Mouse (Mus musculus) layer of hippocampus, adult 9-11 months (tissue): ENCODE data around the gene Rph3a.
A peak's percentile ranks its signal among the peaks of the same experiment; 100 is the strongest.

ENCODE experiments used
- DNase-seq: peaks from one replicate; pipeline ENCODE4 v3.0.0; 2022

Rph3a gene

GRCm38 (mm10) chr5:121009811-121010569 is at the start of gene Rph3a:
Rph3a (minus strand) TSS chr5:121010092.
- peak; percentile 47 for DNase-seq

DNA sequence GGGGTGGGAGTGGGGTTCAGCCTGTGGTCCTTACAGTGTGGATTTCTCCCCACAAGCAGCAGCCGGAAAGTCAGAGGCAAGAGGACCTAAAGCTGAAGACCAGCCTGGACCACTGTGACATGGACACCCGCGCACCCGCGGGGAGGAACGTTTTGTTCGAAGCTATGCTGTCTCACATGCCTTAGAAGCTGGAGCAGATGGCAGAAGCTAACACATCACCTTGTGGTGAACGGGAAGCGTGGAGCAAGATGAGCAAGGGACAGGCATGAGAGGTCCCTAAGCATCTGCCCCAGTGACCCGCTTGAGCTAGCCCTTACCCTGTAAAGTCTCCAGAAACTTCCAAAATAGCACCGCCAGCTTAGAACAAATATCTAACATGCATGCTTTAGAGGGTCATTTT is 48.4 kb upstream of the Rph3a start:
- DNase-seq: no peak

DNA sequence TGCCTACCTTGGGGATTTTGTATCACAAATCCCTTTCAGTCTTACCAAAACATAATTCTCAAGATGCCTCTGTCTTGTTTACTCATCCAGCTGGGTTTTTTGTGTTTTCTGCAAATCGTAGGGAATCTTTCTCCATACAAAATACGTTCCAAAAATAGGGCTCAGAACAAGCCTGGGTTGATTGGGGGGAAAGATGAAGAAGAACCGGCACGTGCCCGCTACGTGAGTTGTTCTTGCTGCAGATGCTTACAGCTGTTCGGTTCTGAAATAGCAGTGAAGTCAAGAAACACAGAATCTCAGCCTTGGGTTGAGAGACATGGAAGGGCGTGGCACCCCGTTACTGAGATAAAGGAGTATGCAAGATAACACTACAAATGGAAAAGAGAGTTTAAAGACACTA is 44.0 kb upstream of the Rph3a start:
- DNase-seq: peak; percentile 19

- no peak for DNase-seq
These were observed 31.9 kb upstream of the Rph3a start for GRCm38 (mm10) chr5:121041791-121042190.

DNA sequence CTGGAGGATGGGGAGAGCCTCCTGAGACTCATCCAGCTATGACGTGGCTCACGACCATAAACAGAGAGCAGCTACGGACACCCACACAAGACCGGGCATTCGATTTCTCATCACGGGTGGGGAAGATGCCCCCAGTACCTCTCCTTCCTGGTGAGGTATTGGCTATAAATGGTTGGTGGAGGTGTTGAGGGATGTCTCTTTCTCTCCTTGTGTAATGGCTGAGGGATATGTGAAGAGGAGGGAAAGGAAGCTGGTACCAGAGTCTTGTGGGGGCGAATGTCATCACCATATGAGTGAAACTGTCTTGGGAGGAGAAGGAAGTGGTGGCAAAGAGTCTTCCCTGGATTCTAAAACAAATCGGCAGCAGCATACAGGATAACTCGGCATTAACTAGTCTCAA is 29.6 kb upstream of the Rph3a start:
- DNase-seq: no peak

DNA sequence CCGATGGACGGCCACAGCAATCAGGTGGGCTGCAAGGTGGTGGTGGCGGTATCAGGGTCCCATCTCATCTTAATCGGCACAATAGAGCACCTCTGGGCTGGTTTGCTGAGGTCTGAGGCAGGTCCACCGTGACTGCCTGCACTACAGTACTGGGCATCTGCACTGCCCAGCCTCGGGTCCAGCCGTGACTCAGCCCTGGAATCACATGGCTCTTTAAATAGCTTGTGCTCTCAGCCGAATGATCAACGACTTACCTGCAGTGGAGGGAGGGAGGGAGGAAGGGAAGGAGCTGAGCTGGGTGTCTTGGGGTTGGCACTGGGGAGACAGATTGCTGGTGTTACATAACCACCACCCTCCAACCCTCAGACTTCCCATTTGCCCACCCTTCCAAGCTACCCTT is 20.3 kb upstream of the Rph3a start:
- DNase-seq: no peak

DNA sequence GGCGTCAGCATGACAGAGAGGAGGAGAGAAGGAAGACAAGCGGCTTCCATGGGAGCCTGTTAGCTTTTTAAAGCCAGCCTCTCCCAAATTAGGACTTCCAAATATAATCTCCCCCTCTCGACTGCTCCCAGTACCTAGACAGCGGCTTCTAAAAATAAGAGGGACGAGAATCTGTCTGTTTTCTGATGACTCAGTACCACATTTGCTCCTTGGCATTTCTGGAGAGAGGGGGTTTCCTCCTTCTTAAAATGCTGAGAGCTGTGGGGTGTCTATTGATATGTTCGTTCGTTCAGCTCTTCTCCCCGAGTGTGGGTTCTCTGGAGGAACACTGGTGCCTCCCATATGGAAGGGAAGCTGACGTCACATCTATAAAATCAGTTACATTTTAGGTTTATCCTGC is 9.6 kb upstream of the Rph3a start:
- no peak for DNase-seq

- no peak for DNase-seq
These were observed 7.8 kb upstream of the Rph3a start for GRCm38 (mm10) chr5:121017699-121018098.

DNA sequence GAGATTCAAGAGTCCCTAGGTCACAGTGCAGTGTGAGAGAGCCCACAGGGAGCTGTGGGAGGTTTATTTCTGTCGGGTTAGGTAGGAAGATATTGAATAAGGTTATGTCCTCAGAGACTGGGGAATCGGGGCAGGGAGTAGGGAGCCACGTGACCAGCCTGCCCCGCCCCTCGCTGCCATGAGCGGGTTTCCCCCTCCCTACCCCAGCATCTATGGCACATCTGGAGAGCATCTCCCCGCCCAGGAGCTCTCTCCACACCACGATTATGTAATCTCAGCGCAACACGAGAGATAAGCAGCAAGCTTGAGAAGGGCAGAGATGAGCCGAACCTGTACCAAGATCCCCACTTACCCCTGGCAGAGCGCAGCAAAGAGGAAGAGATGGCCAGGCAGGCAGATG is 6.5 kb upstream of the Rph3a start:
- DNase-seq: peak; percentile 27

GRCm38 (mm10) chr5:121014496-121014895 is 4.6 kb upstream of the Rph3a start:
- no peak for DNase-seq

GRCm38 (mm10) chr5:121011962-121012361 is 2.1 kb upstream of the Rph3a start:
- no peak for DNase-seq

- peak; percentile 71 for DNase-seq
These were observed 486 bp downstream of the Rph3a start for GRCm38 (mm10) chr5:121009406-121009805.

GRCm38 (mm10) chr5:121008411-121009239 is 1.3 kb downstream of the Rph3a start:
- peak; percentile 19 for DNase-seq

- no peak for DNase-seq
These were observed 2.3 kb downstream of the Rph3a start for GRCm38 (mm10) chr5:121007563-121007962.

GRCm38 (mm10) chr5:121007130-121007529 is 2.8 kb downstream of the Rph3a start:
- no peak for DNase-seq

GRCm38 (mm10) chr5:121006176-121006575 is 3.7 kb downstream of the Rph3a start:
- DNase-seq: no peak

DNA sequence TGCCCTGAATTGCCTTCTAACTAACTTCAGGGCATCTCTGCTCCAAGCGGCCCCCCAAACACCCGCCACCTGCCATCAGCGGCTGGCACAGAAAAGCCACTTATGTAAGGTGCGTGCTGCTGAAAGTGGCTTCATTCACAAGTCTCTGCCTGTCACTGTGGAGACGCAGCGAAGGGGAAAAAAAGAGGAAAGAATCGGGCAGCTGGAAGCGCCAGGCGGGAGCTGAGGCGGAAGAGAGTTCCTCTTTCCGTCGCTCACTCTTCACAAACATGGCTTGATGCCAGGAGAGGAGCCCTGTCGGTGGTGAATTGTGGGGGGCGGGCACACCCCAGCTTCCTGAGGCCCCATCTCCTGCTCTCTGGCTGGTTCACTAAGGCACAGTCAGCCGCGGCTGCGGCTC is 6.1 kb downstream of the Rph3a start:
- DNase-seq: peak; percentile 51

GRCm38 (mm10) chr5:120999573-120999972 is 10.3 kb downstream of the Rph3a start:
- DNase-seq: no peak

DNA sequence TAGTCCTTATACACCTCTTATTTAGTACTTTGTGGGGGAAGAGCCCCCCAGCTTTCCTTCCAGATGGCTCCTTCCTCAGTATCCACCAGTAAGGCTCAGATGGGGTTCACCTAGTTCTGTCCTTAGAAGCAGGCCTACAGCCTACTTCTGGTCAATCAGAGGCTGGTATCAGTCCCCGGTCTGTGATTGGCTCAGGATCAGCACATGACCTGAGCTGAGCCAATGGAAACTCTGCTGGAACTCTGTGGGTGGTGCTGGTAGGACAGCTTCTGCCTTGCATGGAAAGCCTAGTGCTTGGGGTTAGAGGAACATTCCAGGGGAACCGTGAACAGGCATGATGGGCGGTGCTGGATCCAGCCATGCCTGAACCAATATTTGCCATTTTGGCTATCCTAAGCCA is 21.5 kb downstream of the Rph3a start:
- DNase-seq: no peak

DNA sequence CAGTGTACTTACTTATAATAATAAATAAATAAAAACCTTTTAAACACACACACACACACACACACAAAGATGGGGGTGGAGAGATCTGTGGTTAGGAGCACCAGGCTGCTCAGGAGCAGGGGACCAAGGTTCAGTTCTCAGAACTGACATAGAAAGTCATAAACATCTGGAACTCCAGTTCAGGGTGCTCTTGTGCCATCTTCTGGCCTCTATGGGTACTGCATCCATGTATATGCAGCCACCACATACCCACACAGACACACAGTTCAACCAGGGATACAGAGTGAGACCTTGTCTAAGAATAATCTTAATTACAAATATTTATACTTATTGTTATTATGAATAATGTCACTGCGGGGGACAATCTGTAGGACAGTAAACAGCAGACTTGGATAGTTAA is 26.9 kb downstream of the Rph3a start:
- DNase-seq: no peak

DNA sequence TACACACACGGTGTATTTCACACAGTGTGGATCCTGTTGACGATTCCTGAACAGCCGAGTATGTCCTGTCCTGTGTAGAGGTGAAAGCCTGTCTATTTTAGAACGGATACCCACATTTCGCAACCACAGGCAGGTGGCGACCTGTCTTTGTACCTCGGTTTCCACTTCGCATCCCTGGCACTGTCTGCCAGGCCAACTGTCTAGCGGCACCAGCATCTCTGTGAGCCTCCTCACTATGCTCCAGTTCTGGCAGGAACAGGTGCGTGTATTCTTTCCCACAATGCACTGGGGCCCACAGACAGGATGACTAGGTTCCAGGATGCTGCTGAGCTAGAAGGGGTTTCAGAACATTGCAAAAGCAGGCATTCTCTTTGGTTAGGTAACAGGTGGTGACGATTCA is 28.7 kb downstream of the Rph3a start:
- no peak for DNase-seq

- no peak for DNase-seq
These were observed 29.8 kb downstream of the Rph3a start for GRCm38 (mm10) chr5:120980116-120980515.

GRCm38 (mm10) chr5:120976138-120976537 is 33.8 kb downstream of the Rph3a start:
- DNase-seq: no peak

- no peak for DNase-seq
These were observed 35.4 kb downstream of the Rph3a start for GRCm38 (mm10) chr5:120974522-120974921.
